Mouse (Mus musculus) embryo, embryonic 11.5 days (tissue): ENCODE results near the gene Dad1.
"Not testable (repeated sequence)": the region's sequence is repeated elsewhere in the genome, so short reads cannot be mapped to it uniquely, and the experiment has no call there.

Experiments used
- DNase-seq: peaks from one replicate; pipeline ENCODE4 v3.0.0-alpha.2; 2012; ENCODE audit warnings: low read depth, low spot score

Gene Dad1

GRCm38 (mm10) chr14:54249326-54249725, 4.6 kb downstream of the Dad1 start:
- no peak for DNase-seq

DNA sequence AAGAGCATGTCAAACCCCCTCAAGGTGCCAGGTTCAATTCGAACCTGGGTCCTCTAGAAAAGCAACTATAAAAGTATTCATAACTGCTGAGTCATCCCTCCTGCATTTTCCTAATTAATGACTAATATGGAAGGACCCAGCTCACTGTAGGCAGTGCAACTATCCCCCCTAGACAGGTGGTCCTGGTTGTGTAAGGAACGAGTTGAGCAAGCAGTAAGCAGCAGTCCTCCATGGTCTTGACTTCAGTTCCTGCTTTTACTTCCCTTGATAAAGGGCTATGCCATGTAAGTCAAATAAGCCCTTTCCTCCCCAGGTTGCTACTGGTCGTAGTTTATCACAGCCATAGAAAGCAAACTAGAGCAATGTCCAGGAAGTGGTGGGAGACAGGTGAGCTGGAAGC, 7.7 kb downstream of the Dad1 start:
- no peak for DNase-seq

- no peak for DNase-seq
Measured at GRCm38 (mm10) chr14:54244183-54244582, 9.7 kb downstream of the Dad1 start.

GRCm38 (mm10) chr14:54240542-54240941, 13.4 kb downstream of the Dad1 start:
- DNase-seq, result no peak

GRCm38 (mm10) chr14:54239002-54239736, 14.7 kb downstream of the Dad1 start:
- peak; percentile 62 for DNase-seq

GRCm38 (mm10) chr14:54236881-54237280, 17.0 kb downstream of the Dad1 start:
- DNase-seq, result no peak

GRCm38 (mm10) chr14:54235825-54236540, 17.9 kb downstream of the Dad1 start:
- no peak for DNase-seq

DNA sequence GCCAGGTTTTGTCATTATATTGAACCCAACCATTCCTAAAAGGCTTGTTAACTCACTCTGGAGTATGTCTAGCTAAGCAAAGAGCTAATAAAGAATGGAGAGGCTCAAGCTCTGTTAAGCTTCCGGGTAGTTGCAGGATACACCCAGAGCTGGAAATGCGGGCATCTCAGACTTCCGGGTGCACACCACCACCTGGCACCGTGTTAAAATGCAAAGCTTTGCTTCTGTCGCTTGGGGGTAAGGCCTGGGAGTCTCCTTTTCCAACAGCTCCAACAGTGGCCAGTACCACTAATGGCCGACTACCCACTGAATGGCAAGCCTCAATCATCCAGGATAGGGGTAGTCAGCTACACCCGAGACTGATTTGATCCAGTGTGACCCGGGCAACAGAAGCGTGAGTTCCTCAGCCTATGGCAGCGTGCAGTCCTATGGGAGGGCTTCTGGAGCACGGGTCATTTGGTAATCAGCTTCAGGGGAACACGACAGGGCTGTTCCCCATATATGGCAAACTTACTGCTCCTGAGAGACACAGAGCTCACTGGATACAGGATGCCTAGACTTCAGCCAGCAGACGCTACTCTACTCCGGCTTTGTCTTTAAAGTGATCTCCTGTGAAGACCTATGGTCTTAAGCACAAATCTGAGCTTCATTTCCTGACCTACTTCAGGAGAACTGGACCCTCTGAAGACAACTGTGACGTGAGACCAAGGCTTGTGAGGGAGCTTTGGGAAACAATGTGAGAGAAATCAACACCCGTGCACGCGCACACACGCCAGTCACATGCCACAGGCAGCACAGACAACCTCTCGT, 19.5 kb downstream of the Dad1 start:
- no peak for DNase-seq

DNA sequence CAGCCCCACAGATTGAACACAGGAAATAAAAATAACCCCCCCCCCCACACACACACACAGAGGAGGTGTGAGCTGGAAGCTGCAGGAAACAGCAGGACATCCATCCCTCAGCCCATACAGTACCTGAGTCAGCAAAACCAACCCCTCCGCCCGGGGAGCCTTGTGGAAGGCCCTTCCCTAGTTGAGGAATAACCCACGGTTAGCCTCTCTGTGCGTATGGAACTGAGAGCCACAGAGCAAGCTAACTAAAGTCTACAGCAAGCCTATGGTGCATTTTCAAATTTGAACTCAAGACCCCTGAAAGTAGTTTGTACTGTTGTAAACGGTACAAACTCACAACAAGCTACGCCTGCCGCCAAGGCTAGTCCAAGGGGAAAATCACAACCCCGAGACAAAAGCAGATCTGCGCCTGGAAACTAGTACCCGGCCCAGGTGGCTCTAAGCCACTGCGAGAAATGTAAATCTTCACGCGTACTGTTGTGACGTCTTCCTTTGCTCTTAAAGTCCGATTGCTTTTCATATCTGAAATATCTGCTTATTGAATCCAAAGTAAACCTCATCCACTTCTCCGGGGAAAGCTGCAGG, 20.3 kb downstream of the Dad1 start:
- no peak for DNase-seq

DNA sequence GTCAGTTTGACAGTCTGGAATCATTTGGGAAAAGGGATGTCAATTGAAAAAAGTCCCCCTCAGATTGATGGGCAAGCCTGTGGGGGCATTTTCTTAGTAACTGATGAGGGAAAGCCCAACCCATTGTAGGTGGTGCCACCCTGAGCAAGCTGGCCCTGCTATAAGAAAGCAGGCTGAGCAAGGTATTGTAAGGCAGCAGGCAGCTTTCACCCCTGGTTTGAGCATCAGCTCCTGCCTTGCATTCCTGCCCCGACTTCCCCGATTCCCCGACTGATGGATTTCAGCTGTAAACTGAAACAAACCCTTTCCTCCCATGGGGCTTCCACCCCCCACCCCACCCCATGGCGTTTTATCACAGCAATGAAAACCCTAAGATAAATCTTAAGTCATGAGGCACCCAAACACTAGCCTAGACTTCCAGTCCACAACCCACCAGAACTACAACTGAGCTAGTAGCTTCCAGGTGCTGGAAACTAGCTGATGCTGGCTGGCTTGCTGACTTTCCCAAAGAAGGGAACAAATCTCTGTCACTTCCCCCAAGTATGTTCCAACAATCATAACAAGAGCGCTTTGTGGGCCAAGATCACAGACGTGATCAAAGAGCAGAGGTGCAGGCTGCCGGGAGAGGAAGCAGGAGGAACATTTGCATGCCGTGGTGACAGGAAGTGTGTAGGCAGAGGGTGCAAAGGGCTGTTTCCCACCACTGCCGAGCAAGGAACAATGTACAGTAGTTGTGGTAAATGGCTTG, 20.9 kb downstream of the Dad1 start:
- no peak for DNase-seq

DNA sequence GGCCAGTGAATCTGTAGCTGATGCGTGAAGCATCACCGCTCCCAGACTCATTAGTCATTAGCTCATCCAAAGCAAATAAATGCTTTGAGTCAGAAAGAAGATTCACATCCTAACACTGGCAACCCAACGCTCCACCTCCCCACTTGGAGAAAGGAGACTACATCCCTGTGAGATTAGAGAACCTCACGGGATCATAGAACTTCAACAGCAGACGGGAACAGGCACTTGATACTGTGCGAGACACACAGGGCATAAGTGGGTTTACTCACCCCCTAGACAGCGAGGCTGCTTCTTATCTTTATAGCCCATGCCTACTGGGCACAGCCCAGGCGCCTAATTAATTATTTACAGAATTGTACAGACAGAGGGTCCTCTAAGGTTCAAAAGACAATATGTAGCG, 21.8 kb downstream of the Dad1 start:
- no peak for DNase-seq

- DNase-seq, result no peak
Measured at GRCm38 (mm10) chr14:54231176-54231956, 22.5 kb downstream of the Dad1 start.

DNA sequence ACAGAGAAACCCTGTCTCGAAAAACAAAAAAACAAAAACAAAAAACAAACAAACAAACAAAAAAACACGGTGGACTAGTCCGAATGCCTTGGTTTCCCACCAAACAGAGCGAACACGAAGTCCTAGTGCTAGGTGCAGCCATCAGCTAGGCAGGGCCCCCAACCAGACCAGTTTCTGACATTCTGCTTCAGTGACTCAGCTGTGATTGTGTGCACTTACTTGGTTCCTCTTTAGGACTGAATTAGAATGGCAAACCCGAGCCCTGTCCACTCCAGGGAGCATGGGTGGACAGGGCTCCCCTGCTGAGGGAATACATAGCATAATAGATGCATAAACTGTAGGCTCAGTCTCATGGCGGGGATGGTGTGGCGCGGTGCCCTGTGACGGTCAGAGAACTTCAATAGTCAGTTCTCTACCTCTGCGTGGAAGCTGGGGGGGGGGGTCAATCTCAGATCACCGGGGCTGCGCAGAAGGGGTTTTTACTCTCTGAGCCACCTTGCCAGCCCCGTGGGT, 23.2 kb downstream of the Dad1 start:
- DNase-seq, result no peak

GRCm38 (mm10) chr14:54229849-54230248, 24.1 kb downstream of the Dad1 start:
- not testable (repeated sequence) for DNase-seq

GRCm38 (mm10) chr14:54228933-54229713, 24.8 kb downstream of the Dad1 start:
- no peak for DNase-seq

DNA sequence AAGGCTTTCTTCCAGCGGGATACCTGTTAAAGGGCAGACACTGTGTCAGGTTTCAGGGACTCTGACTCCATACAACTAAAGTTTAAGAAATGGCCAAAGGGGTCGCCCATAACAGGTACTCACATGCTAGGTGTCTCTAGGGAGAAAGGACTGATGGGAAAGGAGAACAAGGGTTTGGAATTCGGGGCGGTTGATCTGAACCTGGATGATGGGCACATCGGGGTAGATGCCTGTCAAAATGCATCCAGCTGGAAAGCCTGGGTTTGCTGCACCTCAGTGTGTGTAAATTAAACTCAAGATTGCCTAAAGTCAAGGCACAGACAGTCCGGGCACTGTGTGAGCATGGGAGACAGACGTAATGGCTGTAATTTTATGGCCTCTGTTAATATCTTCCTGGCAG, 25.4 kb downstream of the Dad1 start:
- no peak for DNase-seq

DNA sequence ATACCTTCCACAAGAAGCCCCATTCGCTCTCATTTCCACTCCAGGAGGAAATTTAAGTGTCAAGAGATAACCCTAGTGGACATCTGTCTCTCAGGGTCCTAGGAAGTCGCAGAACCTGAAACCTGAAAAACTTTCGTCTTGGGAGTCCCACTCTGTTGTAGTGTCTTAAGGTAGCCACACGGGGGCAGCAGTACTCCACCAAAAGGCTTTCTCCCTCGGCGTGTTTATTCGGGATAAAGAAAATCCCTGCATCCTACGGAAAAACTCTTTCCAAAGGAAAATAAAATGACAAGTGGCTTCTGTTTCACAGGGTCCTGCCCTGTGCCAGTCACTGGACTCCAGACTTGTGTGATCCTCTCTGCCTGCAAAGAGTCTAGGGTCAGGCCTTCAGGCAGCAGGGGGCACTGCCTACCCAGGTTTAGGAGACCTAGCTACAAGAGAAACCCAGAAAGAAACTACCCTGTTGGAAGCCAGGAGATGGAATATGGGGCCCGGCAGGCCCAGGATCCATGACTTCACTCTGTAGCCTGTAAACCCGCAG, 25.9 kb downstream of the Dad1 start:
- DNase-seq, result peak; percentile 54

- no peak for DNase-seq
Measured at GRCm38 (mm10) chr14:54226911-54227811, 26.7 kb downstream of the Dad1 start.
